Mouse (Mus musculus) forelimb bud, embryonic 11.5 days (tissue): ENCODE measurements around the gene Dnajb8.
A peak's percentile ranks its signal among the peaks of the same experiment; 100 is the strongest.

ENCODE experiments used
- DNase-seq: peaks from one replicate; pipeline ENCODE4 v3.0.0-alpha.2; 2012; ENCODE audit warnings: low read depth, low spot score

The Dnajb8 gene

GRCm38 (mm10) chr6:88199001-88199717 is 22.9 kb upstream of the Dnajb8 start:
- DNase-seq = peak; percentile 17

GRCm38 (mm10) chr6:88199718-88200692 is 22.1 kb upstream of the Dnajb8 start:
- DNase-seq = peak; percentile 10

- no peak for DNase-seq
These were observed 21.1 kb upstream of the Dnajb8 start for GRCm38 (mm10) chr6:88200693-88201609.

GRCm38 (mm10) chr6:88201926-88202700 is 20.0 kb upstream of the Dnajb8 start:
- no peak for DNase-seq

- DNase-seq = no peak
These were observed 19.0 kb upstream of the Dnajb8 start for GRCm38 (mm10) chr6:88202921-88203690.

- no peak for DNase-seq
These were observed 18.2 kb upstream of the Dnajb8 start for GRCm38 (mm10) chr6:88203791-88204405.

- DNase-seq = no peak
These were observed 17.3 kb upstream of the Dnajb8 start for GRCm38 (mm10) chr6:88204531-88205385.

GRCm38 (mm10) chr6:88205386-88205700 is 16.7 kb upstream of the Dnajb8 start:
- no peak for DNase-seq

- no peak for DNase-seq
These were observed 16.1 kb upstream of the Dnajb8 start for GRCm38 (mm10) chr6:88205937-88206336.

GRCm38 (mm10) chr6:88206566-88206965 is 15.5 kb upstream of the Dnajb8 start:
- no peak for DNase-seq

GRCm38 (mm10) chr6:88207403-88208033 is 14.6 kb upstream of the Dnajb8 start:
- no peak for DNase-seq

- no peak for DNase-seq
These were observed 13.7 kb upstream of the Dnajb8 start for GRCm38 (mm10) chr6:88208321-88208720.

- no peak for DNase-seq
These were observed 12.6 kb upstream of the Dnajb8 start for GRCm38 (mm10) chr6:88209453-88209852.

- no peak for DNase-seq
These were observed 11.9 kb upstream of the Dnajb8 start for GRCm38 (mm10) chr6:88210182-88210581.

GRCm38 (mm10) chr6:88215797-88216196 is 6.3 kb upstream of the Dnajb8 start:
- no peak for DNase-seq

- no peak for DNase-seq
These were observed 5.9 kb upstream of the Dnajb8 start for GRCm38 (mm10) chr6:88216199-88216598.

- DNase-seq = no peak
These were observed 3.0 kb upstream of the Dnajb8 start for GRCm38 (mm10) chr6:88219094-88219493.

- DNase-seq = no peak
These were observed 4.5 kb downstream of the Dnajb8 start for GRCm38 (mm10) chr6:88226570-88226994.
